23 mouse cellular contexts compared by ENCODE assay signal in the genomic region with DNA sequence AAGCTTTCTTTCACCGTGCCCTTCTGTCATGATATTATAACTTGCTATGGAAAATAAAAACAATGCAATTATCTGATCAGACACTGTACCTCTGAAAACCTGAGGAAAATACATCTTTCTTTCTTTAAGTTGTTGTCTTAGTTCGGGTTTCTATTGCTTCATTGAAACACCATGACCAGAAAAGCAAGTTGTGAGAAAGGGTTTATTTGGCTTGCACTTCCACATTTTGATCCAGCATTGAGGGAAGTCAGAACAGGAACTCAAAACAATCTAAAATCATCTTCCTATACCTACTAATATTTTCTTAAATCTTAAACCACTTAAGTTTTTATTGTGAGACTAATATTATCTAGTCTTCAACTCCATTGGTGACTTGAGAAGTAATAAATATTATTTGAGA.
"Had no signal": no experiment of that assay in that cellular context is flagged by ENCODE, and none has a peak within 500 bp of the region (broad histone marks: within the 10 kb centered on the region; RNA-seq: fewer than 3 reads in every experiment).

No protein-coding gene starts in this region.

- H3K9me3 ChIP-seq: heart, embryonic 10.5 days; heart, embryonic 13.5 days; heart, embryonic 15.5 days; hindbrain, embryonic 13.5 days; hindbrain, embryonic 15.5 days; kidney, embryonic 15.5 days; limb, embryonic 13.5 days; limb, embryonic 15.5 days had no signal

- H3K4me2 ChIP-seq: heart, embryonic 13.5 days; heart, embryonic 15.5 days; hindbrain, embryonic 13.5 days; hindbrain, embryonic 15.5 days; kidney, embryonic 15.5 days; limb, embryonic 13.5 days; limb, embryonic 15.5 days had no signal

- H3K36me3 ChIP-seq: heart, embryonic 10.5 days; heart, embryonic 13.5 days; heart, embryonic 15.5 days; hindbrain, embryonic 13.5 days; hindbrain, embryonic 15.5 days; kidney, embryonic 15.5 days; limb, embryonic 13.5 days; limb, embryonic 15.5 days had no signal

- H3K4me1 ChIP-seq: heart, embryonic 10.5 days; heart, embryonic 13.5 days; heart, embryonic 15.5 days; hindbrain, embryonic 13.5 days; hindbrain, embryonic 15.5 days; kidney, embryonic 15.5 days; limb, embryonic 13.5 days; limb, embryonic 15.5 days had no signal

- H3K4me3 ChIP-seq: heart, embryonic 10.5 days; heart, embryonic 13.5 days; heart, embryonic 15.5 days; hindbrain, embryonic 13.5 days; hindbrain, embryonic 15.5 days; kidney, embryonic 15.5 days; left cerebral cortex, adult 2 months; limb, embryonic 13.5 days; limb, embryonic 15.5 days had no signal

- DNase-seq: gastrocnemius, postnatal 14 days; gastrocnemius, postnatal 36 days; heart, adult 18-20 months; heart, postnatal 14 days; heart, postnatal 36 days; kidney, adult 11 months; kidney, adult 2 months; kidney, adult 9 months; kidney, postnatal 14 days; kidney, postnatal 36 days; left cerebral cortex, postnatal 4 days had no signal

- ATAC-seq: hindbrain, postnatal 0 days; intestine, embryonic 16.5 days had no signal

- H3K27me3 ChIP-seq: heart, embryonic 13.5 days; heart, embryonic 15.5 days; hindbrain, embryonic 13.5 days; hindbrain, embryonic 15.5 days; kidney, embryonic 15.5 days; limb, embryonic 13.5 days; limb, embryonic 15.5 days had no signal

- H3K27ac ChIP-seq: heart, embryonic 10.5 days; heart, embryonic 13.5 days; heart, embryonic 15.5 days; hindbrain, embryonic 13.5 days; hindbrain, embryonic 15.5 days; hindbrain, postnatal 0 days; kidney, embryonic 15.5 days; kidney, postnatal 0 days; left cerebral cortex, adult 2 months; limb, embryonic 13.5 days; limb, embryonic 15.5 days had no signal

- H3K9ac ChIP-seq: heart, embryonic 13.5 days; heart, embryonic 15.5 days; hindbrain, embryonic 13.5 days; hindbrain, embryonic 15.5 days; kidney, embryonic 15.5 days; limb, embryonic 13.5 days; limb, embryonic 15.5 days had no signal
